Mouse (Mus musculus): Measurements from ENCODE around the gene Ccdc51.

GRCm38 (mm10) chr9:109091802-109092201 lies 9.5 kb downstream of the Ccdc51 start:
- TF ChIP-seq CTCF (IDR thresholded peaks at IDR 0.05; ENCODE audit: low read depth) (no peak), EP300 (IDR thresholded peaks at IDR 0.05; ENCODE audit: low read depth) (no peak)
